Comparison of ENCODE assay signal across 10 mouse cellular contexts in the genomic region with DNA sequence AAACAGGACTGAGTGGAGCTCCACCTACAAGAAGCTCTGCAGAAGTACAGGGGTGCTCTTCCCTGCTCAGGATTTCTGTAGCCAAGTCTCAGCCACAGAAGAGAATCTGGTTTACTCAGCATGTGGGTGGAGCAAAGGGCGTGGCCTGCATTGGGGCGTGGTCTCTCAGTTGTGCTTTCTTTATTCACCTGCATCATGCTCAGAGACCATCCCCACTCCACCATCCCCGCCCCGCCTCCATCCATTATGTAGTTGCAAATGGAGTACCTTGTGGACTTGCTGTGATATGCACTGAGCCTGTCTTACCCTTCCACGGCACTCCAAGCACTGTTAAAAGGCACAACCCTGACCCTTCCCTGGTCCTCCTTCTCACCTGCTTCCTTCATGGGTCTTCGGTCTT.
A peak's percentile ranks its signal among the peaks of the same experiment; 100 is the strongest.
DNase-seq lines count a peak whose midpoint lies in the region; ATAC-seq and TF ChIP-seq lines count a peak whose summit lies in the region.
"Had no signal": no experiment of that assay in that cellular context is flagged by ENCODE, and none has a peak within 500 bp of the region (broad histone marks: within the 10 kb centered on the region; RNA-seq: fewer than 3 reads in every experiment).

No protein-coding gene starts in this region.

- H3K9me3 ChIP-seq in midbrain, postnatal 0 days (ENCODE audit: low read length): no peaks in the 10 kb centered on the region
- H3K9me3 ChIP-seq in midbrain, embryonic 14.5 days (ENCODE audit: control insufficient read depth, low read length): no peaks in the 10 kb centered on the region
- H3K9me3 ChIP-seq: limb, embryonic 13.5 days had no signal

- 48% methylated on average over 6 of the region's 6 CpGs for WGBS in midbrain, postnatal 0 days
- WGBS in midbrain, embryonic 14.5 days: 42% methylated on average over 6 of the region's 6 CpGs

- ATAC-seq in midbrain, postnatal 0 days (ENCODE audit: low FRiP score): peak; percentile 35; the same call in 1 of the 2 replicates
- no peak for ATAC-seq in midbrain, embryonic 14.5 days (ENCODE audit: low FRiP score, low TSS enrichment)
- ATAC-seq: liver, postnatal 0 days had no signal

- H3K4me1 ChIP-seq in midbrain, postnatal 0 days (ENCODE audit: insufficient read depth, low read length): 0 out of 2 replicates have a peak, but pooled peaks cover 4% of the 10 kb centered on the region
- H3K4me1 ChIP-seq in midbrain, embryonic 14.5 days (ENCODE audit: control insufficient read depth, insufficient read depth, low read length): no peaks in the 10 kb centered on the region
- H3K4me1 ChIP-seq: limb, embryonic 13.5 days had no signal

- DNase-seq in kidney, postnatal 4 days: peak; percentile 10 to 11
- DNase-seq in kidney, adult 9 months: no peak
- no peak for DNase-seq in midbrain, postnatal 0 days (ENCODE audit: low spot score)
- DNase-seq in midbrain, embryonic 14.5 days: no peak
- peak; percentile 72 for DNase-seq in WW6 (ENCODE audit: low read depth, low spot score)
- no peak for DNase-seq in embryo, embryonic 11 days
- DNase-seq in Muller cell, postnatal 12 days (ENCODE audit: inconsistent ontology term): no peak
- DNase-seq: liver, postnatal 0 days had no signal

- peaks cover 14% of the 10 kb centered on the region; the same call in 1 of the 2 replicates for H3K36me3 ChIP-seq in midbrain, postnatal 0 days (ENCODE audit: insufficient read depth, low read length)
- peaks cover 14% of the 10 kb centered on the region; the same call in 1 of the 2 replicates for H3K36me3 ChIP-seq in midbrain, embryonic 14.5 days (ENCODE audit: control insufficient read depth, insufficient read depth, low read length)
- H3K36me3 ChIP-seq: limb, embryonic 13.5 days had no signal

- no peak overlapping the region for H3K4me3 ChIP-seq in midbrain, postnatal 0 days (ENCODE audit: low read depth, low read length)
- no peak overlapping the region for H3K4me3 ChIP-seq in midbrain, embryonic 14.5 days (replicated peaks; ENCODE audit: low read depth, low read length)
- H3K4me3 ChIP-seq: limb, embryonic 13.5 days had no signal

- no peak overlapping the region for H3K27ac ChIP-seq in midbrain, postnatal 0 days (ENCODE audit: low read depth, low read length)
- H3K27ac ChIP-seq in midbrain, embryonic 14.5 days (replicated peaks; ENCODE audit: low read depth, low read length): no peak overlapping the region
- H3K27ac ChIP-seq: limb, embryonic 13.5 days had no signal

- no peak overlapping the region for H3K9ac ChIP-seq in midbrain, postnatal 0 days (replicated peaks; ENCODE audit: low read length, poor library complexity, severe bottlenecking)
- H3K9ac ChIP-seq in midbrain, embryonic 14.5 days (replicated peaks; ENCODE audit: low read length): no peak overlapping the region
- H3K9ac ChIP-seq: limb, embryonic 13.5 days; liver, postnatal 0 days had no signal

- no peak overlapping the region for H3K4me2 ChIP-seq in midbrain, postnatal 0 days (ENCODE audit: low read depth, low read length, poor library complexity, severe bottlenecking)
- no peak overlapping the region for H3K4me2 ChIP-seq in midbrain, embryonic 14.5 days (ENCODE audit: low read length)
- H3K4me2 ChIP-seq: heart, embryonic 11.5 days; limb, embryonic 13.5 days had no signal

- H3K27me3 ChIP-seq in midbrain, postnatal 0 days (ENCODE audit: insufficient read depth, low read length): no peaks in the 10 kb centered on the region
- H3K27me3 ChIP-seq in midbrain, embryonic 14.5 days (ENCODE audit: control insufficient read depth, insufficient read depth, low read length): no peaks in the 10 kb centered on the region
- H3K27me3 ChIP-seq: limb, embryonic 13.5 days had no signal

- no peak for TF ChIP-seq CTCF in midbrain, postnatal 0 days (IDR thresholded peaks at IDR 0.05)

Comparison
In these comparisons a context has a peak if more than half of its experiments do, and no peak if none do; other contexts are left out.
1. DNase-seq: peak in kidney, postnatal 4 days (2 of 2) and WW6 (single experiment); none in kidney, adult 9 months (single experiment), midbrain, postnatal 0 days (single experiment), midbrain, embryonic 14.5 days (single experiment), embryo, embryonic 11 days (single experiment) and Muller cell, postnatal 12 days (single experiment).